Mouse (Mus musculus): ENCODE results near the gene Gm10112. TPM values are rescaled to one million over a fixed set of nuclear protein-coding genes. Genes with fewer than 3 reads are reported as not detected.

The Gm10112 gene
- not detected in 2 replicates for polyA plus RNA-seq (2014; fragmentation: Nextera tagmentation; extraction: Ambion mirVana)

- 78% methylated on average over 3 of the region's 3 CpGs for WGBS
- Histone ChIP-seq H3K4me2 (ENCODE audit: low read length) (no peak within 1 kb of the TSS), H3K27me3 (ENCODE audit: control insufficient read depth, insufficient read depth, low read length) (no peaks in the 10 kb centered on the region), H3K4me1 (ENCODE audit: control insufficient read depth in 2 of 2, insufficient read depth in 2 of 2, low read length in 2 of 2) (no peaks in the 10 kb centered on the region), H3K4me3 (ENCODE audit: control insufficient read depth in 1 of 2, insufficient read depth in 1 of 2, low read depth in 1 of 2, low read length in 2 of 2) (no peak within 1 kb of the TSS), H3K27ac (replicated peaks in 1 of 2; ENCODE audit: control insufficient read depth in 1 of 2, insufficient read depth in 1 of 2, low read depth in 2 of 2, low read length in 2 of 2) (no peak within 1 kb of the TSS), H3K36me3 (ENCODE audit: control insufficient read depth, insufficient read depth, low read length) (no peaks in the 10 kb centered on the region), H3K9ac (ENCODE audit: low read length) (no peak within 1 kb of the TSS), H3K9me3 (ENCODE audit: control insufficient read depth, low read length) (no peaks in the 10 kb centered on the region)
- ATAC-seq (ENCODE audit: insufficient number of reproducible peaks, insufficient read depth, low FRiP score, low read depth) = no peak
These were observed at the start of gene Gm10112 for GRCm38 (mm10) chrX:111168040-111168439. Gm10112 (plus strand) TSS chrX:111168340.

- 33% methylated on average over 1 of the region's 1 CpGs for WGBS
- H3K36me3 ChIP-seq (ENCODE audit: control insufficient read depth, insufficient read depth, low read length) = no peaks in the 10 kb centered on the region
- H3K9me3 ChIP-seq (ENCODE audit: control insufficient read depth, low read length) = no peaks in the 10 kb centered on the region
- H3K27ac ChIP-seq (replicated peaks in 1 of 2; ENCODE audit: control insufficient read depth in 1 of 2, insufficient read depth in 1 of 2, low read depth in 2 of 2, low read length in 2 of 2) = no peak overlapping the region
- H3K4me3 ChIP-seq (ENCODE audit: control insufficient read depth in 1 of 2, insufficient read depth in 1 of 2, low read depth in 1 of 2, low read length in 2 of 2) = no peak overlapping the region
- H3K4me1 ChIP-seq (ENCODE audit: control insufficient read depth in 2 of 2, insufficient read depth in 2 of 2, low read length in 2 of 2) = no peaks in the 10 kb centered on the region
- H3K27me3 ChIP-seq (ENCODE audit: control insufficient read depth, insufficient read depth, low read length) = no peaks in the 10 kb centered on the region
- H3K9ac ChIP-seq (ENCODE audit: low read length) = no peak overlapping the region
- no peak for ATAC-seq (ENCODE audit: insufficient number of reproducible peaks, insufficient read depth, low FRiP score, low read depth)
- H3K4me2 ChIP-seq (ENCODE audit: low read length) = no peak overlapping the region
These were observed 21.4 kb downstream of the Gm10112 start for GRCm38 (mm10) chrX:111189574-111189973.

- H3K9me3 ChIP-seq (ENCODE audit: control insufficient read depth, low read length) = no peaks in the 10 kb centered on the region
- H3K9ac ChIP-seq (ENCODE audit: low read length) = no peak overlapping the region
- H3K4me2 ChIP-seq (ENCODE audit: low read length) = no peak overlapping the region
- 4% methylated on average over 2 of the region's 2 CpGs for WGBS
- H3K36me3 ChIP-seq (ENCODE audit: control insufficient read depth, insufficient read depth, low read length) = no peaks in the 10 kb centered on the region
- no peak overlapping the region for H3K27ac ChIP-seq (replicated peaks in 1 of 2; ENCODE audit: control insufficient read depth in 1 of 2, insufficient read depth in 1 of 2, low read depth in 2 of 2, low read length in 2 of 2)
- no peak for ATAC-seq (ENCODE audit: insufficient number of reproducible peaks, insufficient read depth, low FRiP score, low read depth)
- H3K4me3 ChIP-seq (ENCODE audit: control insufficient read depth in 1 of 2, insufficient read depth in 1 of 2, low read depth in 1 of 2, low read length in 2 of 2) = no peak overlapping the region
- H3K4me1 ChIP-seq (ENCODE audit: control insufficient read depth in 2 of 2, insufficient read depth in 2 of 2, low read length in 2 of 2) = no peaks in the 10 kb centered on the region
- no peaks in the 10 kb centered on the region for H3K27me3 ChIP-seq (ENCODE audit: control insufficient read depth, insufficient read depth, low read length)
These were observed 28.2 kb downstream of the Gm10112 start for GRCm38 (mm10) chrX:111196376-111196775.

- Histone ChIP-seq H3K4me1 (ENCODE audit: control insufficient read depth in 2 of 2, insufficient read depth in 2 of 2, low read length in 2 of 2) (no peaks in the 10 kb centered on the region), H3K36me3 (ENCODE audit: control insufficient read depth, insufficient read depth, low read length) (no peaks in the 10 kb centered on the region), H3K4me3 (ENCODE audit: control insufficient read depth in 1 of 2, insufficient read depth in 1 of 2, low read depth in 1 of 2, low read length in 2 of 2) (no peak overlapping the region), H3K4me2 (ENCODE audit: low read length) (no peak overlapping the region), H3K27ac (replicated peaks in 1 of 2; ENCODE audit: control insufficient read depth in 1 of 2, insufficient read depth in 1 of 2, low read depth in 2 of 2, low read length in 2 of 2) (no peak overlapping the region), H3K9me3 (ENCODE audit: control insufficient read depth, low read length) (no peaks in the 10 kb centered on the region), H3K27me3 (ENCODE audit: control insufficient read depth, insufficient read depth, low read length) (no peaks in the 10 kb centered on the region), H3K9ac (ENCODE audit: low read length) (no peak overlapping the region)
- 14% methylated on average over 5 of the region's 5 CpGs for WGBS
- ATAC-seq (ENCODE audit: insufficient number of reproducible peaks, insufficient read depth, low FRiP score, low read depth) = no peak
These were observed 42.1 kb downstream of the Gm10112 start for GRCm38 (mm10) chrX:111210225-111210624.

Other genes starting within 250 kb of the Gm10112 start
- gene Cylc1, start 57.9 kb upstream of the Gm10112 start, polyA plus RNA-seq (2014; fragmentation: Nextera tagmentation; extraction: Ambion mirVana) = not detected in 2 replicates